Mouse (Mus musculus): Measurements from ENCODE around the gene Itgb3. TPM values are rescaled to one million over a fixed set of nuclear protein-coding genes. Genes with fewer than 3 reads are reported as not detected.

Itgb3 gene
- polyA plus RNA-seq, 1 experiment from 2014 or later, result 3.5 TPM

GRCm38 (mm10) chr11:104660599-104660998, 52.8 kb downstream of the Itgb3 start:
- H3K27ac ChIP-seq, result no peak overlapping the region
- WGBS, result 95% methylated on average over 4 of the region's 4 CpGs
- 0 out of 2 replicates have a peak, but pooled peaks cover 5% of the 10 kb centered on the region for H3K9me3 ChIP-seq
- no peak for DNase-seq (ENCODE audit: low spot score)
- no peaks in the 10 kb centered on the region for H3K36me3 ChIP-seq
- no peak overlapping the region for H3K4me3 ChIP-seq
- H3K27me3 ChIP-seq (ENCODE audit: insufficient read depth, poor library complexity, severe bottlenecking), result no peaks in the 10 kb centered on the region
- H3K4me1 ChIP-seq (replicated peaks), result no peaks in the 10 kb centered on the region

DNA sequence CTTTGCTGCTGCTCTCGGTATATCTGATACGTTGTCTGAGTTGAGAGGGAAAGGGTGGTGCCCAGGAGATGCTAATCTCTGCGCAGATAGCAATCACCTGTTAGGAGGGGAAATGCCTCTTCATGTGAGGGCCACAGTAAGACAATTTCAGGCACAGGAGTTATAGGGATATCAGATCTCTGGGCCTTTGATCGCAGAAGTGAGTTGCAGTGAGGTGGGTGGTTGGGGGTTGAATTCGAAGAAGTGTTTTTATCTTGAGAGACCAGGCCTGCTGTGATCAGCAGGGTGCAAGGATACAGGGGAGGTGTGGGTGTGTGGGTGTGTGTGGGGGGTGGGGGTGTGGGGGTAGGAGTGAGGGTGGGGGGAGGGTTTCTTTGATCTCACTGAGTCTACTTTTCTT, 53.3 kb downstream of the Itgb3 start:
- WGBS, result 80% methylated on average over 5 of the region's 5 CpGs
- Histone ChIP-seq H3K4me1 (replicated peaks) (no peaks in the 10 kb centered on the region), H3K9me3 (0 out of 2 replicates have a peak, but pooled peaks cover 5% of the 10 kb centered on the region), H3K4me3 (no peak overlapping the region), H3K27me3 (ENCODE audit: insufficient read depth, poor library complexity, severe bottlenecking) (no peaks in the 10 kb centered on the region), H3K27ac (no peak overlapping the region), H3K36me3 (no peaks in the 10 kb centered on the region)
- DNase-seq (ENCODE audit: low spot score), result no peak

GRCm38 (mm10) chr11:104661531-104662205, 53.9 kb downstream of the Itgb3 start:
- Histone ChIP-seq H3K9me3 (0 out of 2 replicates have a peak, but pooled peaks cover 5% of the 10 kb centered on the region), H3K4me1 (replicated peaks) (no peaks in the 10 kb centered on the region), H3K36me3 (no peaks in the 10 kb centered on the region), H3K27ac (no peak overlapping the region), H3K27me3 (ENCODE audit: insufficient read depth, poor library complexity, severe bottlenecking) (no peaks in the 10 kb centered on the region), H3K4me3 (no peak overlapping the region)
- 80% methylated on average over 20 of the region's 20 CpGs for WGBS
- no peak for DNase-seq (ENCODE audit: low spot score)

DNA sequence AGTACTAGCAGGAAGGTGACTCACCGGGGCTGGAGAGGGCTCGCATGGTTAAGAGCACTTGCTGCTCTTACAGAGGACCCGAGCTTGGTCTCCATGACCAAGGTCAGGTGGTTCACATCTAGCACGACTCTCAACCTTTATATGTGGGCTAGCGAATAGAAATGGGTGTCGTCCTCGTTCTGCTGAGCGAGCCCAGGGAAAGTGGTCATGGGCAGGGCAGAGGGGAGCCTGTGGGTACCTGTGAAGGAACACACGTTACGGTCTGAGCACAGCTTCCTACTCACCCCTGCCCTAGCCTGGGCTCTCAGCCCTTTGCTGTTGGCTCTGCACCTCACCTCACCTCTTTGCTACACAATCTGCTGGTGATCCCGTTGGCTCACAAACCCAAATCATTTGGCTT, 54.8 kb downstream of the Itgb3 start:
- Histone ChIP-seq H3K4me1 (replicated peaks) (no peaks in the 10 kb centered on the region), H3K36me3 (no peaks in the 10 kb centered on the region), H3K4me3 (no peak overlapping the region), H3K9me3 (0 out of 2 replicates have a peak, but pooled peaks cover 5% of the 10 kb centered on the region), H3K27ac (no peak overlapping the region), H3K27me3 (ENCODE audit: insufficient read depth, poor library complexity, severe bottlenecking) (no peaks in the 10 kb centered on the region)
- 91% methylated on average over 11 of the region's 11 CpGs for WGBS
- no peak for DNase-seq (ENCODE audit: low spot score)

- WGBS, result 83% methylated on average over 6 of the region's 6 CpGs
- H3K27me3 ChIP-seq (ENCODE audit: insufficient read depth, poor library complexity, severe bottlenecking), result no peaks in the 10 kb centered on the region
- H3K36me3 ChIP-seq, result no peaks in the 10 kb centered on the region
- no peak for DNase-seq (ENCODE audit: low spot score)
- H3K27ac ChIP-seq, result no peak overlapping the region
- H3K4me3 ChIP-seq, result no peak overlapping the region
- no peaks in the 10 kb centered on the region for H3K4me1 ChIP-seq (replicated peaks)
- H3K9me3 ChIP-seq, result 0 out of 2 replicates have a peak, but pooled peaks cover 5% of the 10 kb centered on the region
These were observed 55.6 kb downstream of the Itgb3 start for GRCm38 (mm10) chr11:104663241-104663877.

DNA sequence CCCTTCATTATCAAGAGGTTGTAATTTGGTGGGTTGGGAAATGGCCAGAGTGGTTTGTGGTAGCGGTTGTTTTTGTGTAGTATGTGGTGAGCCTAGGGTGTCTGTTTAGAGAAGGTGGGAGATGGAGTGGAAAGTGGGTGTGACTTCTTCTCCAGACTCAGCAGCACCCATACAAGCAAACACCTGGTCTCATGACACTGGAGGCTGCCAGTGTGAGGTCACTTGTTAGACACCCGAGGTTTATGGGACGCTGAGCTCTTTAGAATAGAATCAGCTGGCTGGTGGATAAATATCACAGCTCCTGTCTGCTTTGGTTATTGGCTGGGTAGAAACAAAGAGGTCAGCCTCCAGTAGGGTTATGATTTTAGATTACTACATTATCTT, 56.1 kb downstream of the Itgb3 start:
- Histone ChIP-seq H3K4me1 (replicated peaks) (no peaks in the 10 kb centered on the region), H3K36me3 (no peaks in the 10 kb centered on the region), H3K27me3 (ENCODE audit: insufficient read depth, poor library complexity, severe bottlenecking) (no peaks in the 10 kb centered on the region), H3K9me3 (0 out of 2 replicates have a peak, but pooled peaks cover 5% of the 10 kb centered on the region), H3K27ac (no peak overlapping the region), H3K4me3 (no peak overlapping the region)
- WGBS, result 90% methylated on average over 3 of the region's 3 CpGs
- no peak for DNase-seq (ENCODE audit: low spot score)

GRCm38 (mm10) chr11:104664441-104664840, 56.6 kb downstream of the Itgb3 start:
- no peak overlapping the region for H3K27ac ChIP-seq
- no peaks in the 10 kb centered on the region for H3K4me1 ChIP-seq (replicated peaks)
- no peaks in the 10 kb centered on the region for H3K27me3 ChIP-seq (ENCODE audit: insufficient read depth, poor library complexity, severe bottlenecking)
- 0 out of 2 replicates have a peak, but pooled peaks cover 5% of the 10 kb centered on the region for H3K9me3 ChIP-seq
- H3K36me3 ChIP-seq, result no peaks in the 10 kb centered on the region
- DNase-seq (ENCODE audit: low spot score), result no peak
- no peak overlapping the region for H3K4me3 ChIP-seq

GRCm38 (mm10) chr11:104667399-104667798, 59.6 kb downstream of the Itgb3 start:
- WGBS, result 80% methylated on average over 5 of the region's 5 CpGs
- H3K4me1 ChIP-seq (replicated peaks), result no peaks in the 10 kb centered on the region
- H3K9me3 ChIP-seq, result no peaks in the 10 kb centered on the region
- no peak overlapping the region for H3K27ac ChIP-seq
- DNase-seq (ENCODE audit: low spot score), result no peak
- no peaks in the 10 kb centered on the region for H3K27me3 ChIP-seq (ENCODE audit: insufficient read depth, poor library complexity, severe bottlenecking)
- H3K4me3 ChIP-seq, result no peak overlapping the region
- no peaks in the 10 kb centered on the region for H3K36me3 ChIP-seq

DNA sequence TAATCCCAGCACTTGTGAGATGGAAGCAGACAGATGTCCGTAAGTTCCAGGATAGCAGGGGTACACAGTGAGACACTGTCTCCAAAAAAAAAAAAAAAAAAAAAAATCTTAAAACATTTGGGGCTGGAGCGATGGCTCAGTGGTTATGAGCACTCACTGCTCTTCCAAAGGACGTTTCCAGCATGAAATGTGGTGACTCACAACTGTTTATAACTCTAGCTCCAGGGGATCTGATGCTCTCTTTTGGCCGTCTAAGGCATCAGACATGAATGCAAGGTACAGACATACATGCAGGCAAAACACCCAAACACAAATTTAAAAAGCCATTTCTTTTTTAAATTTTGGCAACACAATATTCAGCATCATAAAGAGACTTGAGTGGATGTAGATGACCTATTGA, 65.6 kb downstream of the Itgb3 start:
- no peak overlapping the region for H3K27ac ChIP-seq
- H3K9me3 ChIP-seq, result no peaks in the 10 kb centered on the region
- no peaks in the 10 kb centered on the region for H3K36me3 ChIP-seq
- WGBS, result 68% methylated on average over 4 of the region's 4 CpGs
- H3K4me1 ChIP-seq (replicated peaks), result no peaks in the 10 kb centered on the region
- H3K27me3 ChIP-seq (ENCODE audit: insufficient read depth, poor library complexity, severe bottlenecking), result no peaks in the 10 kb centered on the region
- DNase-seq (ENCODE audit: low spot score), result no peak
- H3K4me3 ChIP-seq, result no peak overlapping the region

DNA sequence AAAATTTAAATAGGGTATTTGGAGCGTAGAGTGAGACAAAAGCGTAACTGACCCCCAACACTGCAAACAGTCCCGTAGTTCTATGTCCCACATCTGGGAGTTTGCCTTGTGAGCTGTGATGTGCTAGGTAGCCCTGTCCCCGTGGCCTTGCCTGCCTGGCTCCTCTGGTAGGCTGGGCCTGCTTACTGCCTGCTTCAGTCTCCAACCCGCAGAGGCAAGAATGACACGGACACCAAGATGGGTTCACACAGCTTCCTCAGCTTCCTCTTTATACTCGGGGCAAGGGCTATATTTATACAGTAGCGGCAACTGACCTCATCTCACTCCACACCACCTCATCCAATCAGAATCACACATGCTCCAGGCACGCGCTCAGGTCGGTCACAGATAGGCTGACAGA, 67.0 kb downstream of the Itgb3 start:
- no peaks in the 10 kb centered on the region for H3K27me3 ChIP-seq (ENCODE audit: insufficient read depth, poor library complexity, severe bottlenecking)
- no peak overlapping the region for H3K27ac ChIP-seq
- H3K36me3 ChIP-seq, result no peaks in the 10 kb centered on the region
- 91% methylated on average over 11 of the region's 11 CpGs for WGBS
- no peak overlapping the region for H3K4me3 ChIP-seq
- DNase-seq (ENCODE audit: low spot score), result no peak
- H3K4me1 ChIP-seq (replicated peaks), result no peaks in the 10 kb centered on the region
- no peaks in the 10 kb centered on the region for H3K9me3 ChIP-seq

DNA sequence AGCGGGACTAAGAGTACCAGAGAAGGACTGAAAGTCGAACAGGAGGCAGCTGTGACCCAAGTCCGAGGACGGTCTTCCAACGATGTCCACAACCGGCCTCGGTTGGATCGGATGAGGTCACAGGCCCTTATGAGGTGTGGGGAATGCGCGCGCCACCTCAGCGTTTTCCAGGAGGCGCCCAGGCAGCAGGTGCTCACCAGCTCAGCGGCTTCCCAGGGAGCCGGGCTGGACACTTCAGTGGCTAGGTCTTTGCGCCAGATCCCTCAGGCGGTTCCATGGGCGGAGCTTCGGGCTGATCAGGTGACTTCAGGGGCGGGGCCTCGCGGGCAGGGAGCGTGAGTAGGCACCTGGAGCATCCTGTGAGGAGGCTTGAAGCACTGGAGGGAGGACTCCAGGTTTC, 77.7 kb downstream of the Itgb3 start, which contains the start of gene Gm11639:
Gene Gm11639 (plus strand): TSS at position 160 of the 400 bp plus-strand sequence.
- Histone ChIP-seq H3K4me1 (replicated peaks) (peaks cover 7% of the 10 kb centered on the region; the same call in 1 of the 2 replicates), H3K4me3 (peak within 1 kb of the TSS; percentile 36), H3K27ac (no peak within 1 kb of the TSS), H3K27me3 (ENCODE audit: insufficient read depth, poor library complexity, severe bottlenecking) (peaks cover 5% of the 10 kb centered on the region; the same call in 1 of the 2 replicates), H3K36me3 (no peaks in the 10 kb centered on the region), H3K9me3 (no peaks in the 10 kb centered on the region)
- WGBS, result 18% methylated on average over 23 of the region's 23 CpGs
- DNase-seq (ENCODE audit: low spot score), result no peak

- no peak overlapping the region for H3K4me3 ChIP-seq
- 89% methylated on average over 6 of the region's 6 CpGs for WGBS
- no peaks in the 10 kb centered on the region for H3K9me3 ChIP-seq
These were observed 85.4 kb downstream of the Itgb3 start for GRCm38 (mm10) chr11:104693235-104693634.

GRCm38 (mm10) chr11:104704097-104704496, 96.3 kb downstream of the Itgb3 start:
- no peak for DNase-seq (ENCODE audit: low spot score)
- no peaks in the 10 kb centered on the region for H3K36me3 ChIP-seq
- H3K9me3 ChIP-seq, result no peaks in the 10 kb centered on the region
- no peak overlapping the region for H3K4me3 ChIP-seq
- no peak overlapping the region for H3K27ac ChIP-seq
- no peaks in the 10 kb centered on the region for H3K27me3 ChIP-seq (ENCODE audit: insufficient read depth, poor library complexity, severe bottlenecking)
- WGBS, result 74% methylated on average over 15 of the region's 15 CpGs
- no peaks in the 10 kb centered on the region for H3K4me1 ChIP-seq (replicated peaks)

More at GRCm38 (mm10) chr11:104693235-104693634, 85.4 kb downstream of the Itgb3 start:
- Histone ChIP-seq H3K27me3 (ENCODE audit: insufficient read depth, poor library complexity, severe bottlenecking) (no peaks in the 10 kb centered on the region), H3K36me3 (no peaks in the 10 kb centered on the region), H3K4me1 (replicated peaks) (no peaks in the 10 kb centered on the region), H3K27ac (no peak overlapping the region)
- no peak for DNase-seq (ENCODE audit: low spot score)
